Mouse (Mus musculus) liver, embryonic 12.5 days (tissue): ENCODE data around the gene Sinhcaf. TPM values are rescaled to one million over a fixed set of nuclear protein-coding genes. Genes with fewer than 3 reads are reported as not detected.
"Not testable (repeated sequence)": the region's sequence is repeated elsewhere in the genome, so short reads cannot be mapped to it uniquely, and the experiment has no call there.

Source experiments
- ATAC-seq: fragments of 200-750 bp; cut with Nextera tagmentation; 2 replicates; pipeline ENCODE4 v1.8.0; 2017; ENCODE audit warnings: moderate number of reproducible peaks, mild to moderate bottlenecking, moderate library complexity
- H3K27ac ChIP-seq: fragments of 300-500 bp; sonication (generic); 2 replicates; pipeline ENCODE4 v1.5.1; 2016; ENCODE audit warnings: mild to moderate bottlenecking
- H3K27me3 ChIP-seq: fragments of 300-500 bp; sonication (generic); replicated peaks from 2 replicates; pipeline ENCODE4 v1.6.1; 2016; ENCODE audit warnings: mild to moderate bottlenecking, moderate library complexity
- H3K36me3 ChIP-seq: fragments of 300-500 bp; sonication (generic); 2 replicates; pipeline ENCODE4 v1.6.1; 2016; ENCODE audit warnings: mild to moderate bottlenecking, moderate library complexity
- H3K4me1 ChIP-seq: fragments of 300-500 bp; sonication (generic); 2 replicates; pipeline ENCODE4 v1.6.1; 2016
- H3K4me2 ChIP-seq: fragments of 300-500 bp; sonication (generic); 2 replicates; pipeline ENCODE4 v1.6.1; 2016; ENCODE audit warnings: mild to moderate bottlenecking, moderate library complexity
- H3K4me3 ChIP-seq: fragments of 300-500 bp; sonication (generic); 2 replicates; pipeline ENCODE4 v1.5.1; 2016; ENCODE audit warnings: mild to moderate bottlenecking, moderate library complexity
- H3K9ac ChIP-seq: fragments of 300-500 bp; sonication (generic); 2 replicates; pipeline ENCODE4 v1.6.1; 2016; ENCODE audit warnings: mild to moderate bottlenecking, moderate library complexity
- H3K9me3 ChIP-seq: fragments of 300-500 bp; sonication (generic); replicated peaks from 2 replicates; pipeline ENCODE4 v1.6.1; 2016; ENCODE audit warnings: mild to moderate bottlenecking, moderate library complexity
- WGBS: fragments of 180-500 bp; shearing (Covaris S2); methylation state at CpG from one replicate; pipeline ENCODE4 v1.1.7; 2016; ENCODE audit not compliant: insufficient replicate concordance; 5-methylcytosine and 5-hydroxymethylcytosine counted together
- polyA plus RNA-seq: library from polyadenylated mRNA; unstranded; fragments of >200 nt; fragmentation: Nextera tagmentation; extraction: Ambion mirVana; gene quantifications from 2 replicates; pipeline ENCODE4 v1.2.1, GENCODE M21; 2016

Gene Sinhcaf
- polyA plus RNA-seq, 1 experiment from 2014 or later: 45.4 TPM

GRCm38 (mm10) chr6:148944344-148944766 lies 1.9 kb downstream of the Sinhcaf start:
- Histone ChIP-seq H3K36me3 (peaks cover 12% of the 10 kb centered on the region), H3K4me2 (peak overlapping the region; percentile 92), H3K27ac (peak overlapping the region; percentile 92), H3K9ac (peak overlapping the region; percentile 92), H3K4me3 (peak overlapping the region; percentile 93), H3K4me1 (peaks cover 40% of the 10 kb centered on the region), H3K9me3 (no peaks in the 10 kb centered on the region), H3K27me3 (no peaks in the 10 kb centered on the region)
- 0% methylated on average over 30 of the region's 30 CpGs for WGBS
- ATAC-seq: no peak; the same call in none of the 2 replicates

DNA sequence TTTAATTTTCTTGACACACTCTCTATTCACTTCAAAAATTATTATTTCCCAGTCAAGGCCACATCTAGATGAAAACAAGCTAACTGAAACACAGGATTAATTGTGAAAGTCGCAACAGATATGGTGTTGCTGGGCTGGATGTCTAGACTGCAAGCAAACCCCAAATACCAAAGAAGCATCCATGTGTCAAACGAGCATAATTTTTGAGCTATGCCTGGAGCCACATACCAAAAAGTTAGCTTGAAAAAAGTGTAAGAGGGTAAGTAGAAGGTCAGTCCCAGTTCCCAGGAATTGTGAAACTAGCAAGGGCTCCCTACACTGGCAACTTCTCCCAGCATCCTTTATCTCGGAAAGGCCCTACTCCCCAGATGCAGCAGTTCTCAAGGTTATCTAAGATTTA lies 2.6 kb downstream of the Sinhcaf start:
- H3K27ac ChIP-seq: peak overlapping the region; percentile 92
- H3K4me3 ChIP-seq: peak overlapping the region; percentile 93
- H3K27me3 ChIP-seq: no peaks in the 10 kb centered on the region
- ATAC-seq: no peak
- 24% methylated on average over 3 of the region's 3 CpGs for WGBS
- H3K4me1 ChIP-seq: peaks cover 43% of the 10 kb centered on the region
- H3K9me3 ChIP-seq: no peaks in the 10 kb centered on the region
- peak overlapping the region; percentile 92 for H3K4me2 ChIP-seq
- peak overlapping the region; percentile 92 for H3K9ac ChIP-seq
- peaks cover 12% of the 10 kb centered on the region for H3K36me3 ChIP-seq

- H3K4me2 ChIP-seq: no peak overlapping the region
- WGBS: 77% methylated on average over 4 of the region's 4 CpGs
- H3K4me1 ChIP-seq: peaks cover 53% of the 10 kb centered on the region
- H3K9ac ChIP-seq: no peak overlapping the region
- no peaks in the 10 kb centered on the region for H3K27me3 ChIP-seq
- H3K4me3 ChIP-seq: no peak overlapping the region
- ATAC-seq: no peak
- no peak overlapping the region for H3K27ac ChIP-seq
- H3K9me3 ChIP-seq: no peaks in the 10 kb centered on the region
- H3K36me3 ChIP-seq: peaks cover 15% of the 10 kb centered on the region
These were observed 3.9 kb downstream of the Sinhcaf start for GRCm38 (mm10) chr6:148942406-148942805.

- Histone ChIP-seq H3K36me3 (peaks cover 15% of the 10 kb centered on the region), H3K9me3 (no peaks in the 10 kb centered on the region), H3K4me2 (no peak overlapping the region)
These were observed 4.4 kb downstream of the Sinhcaf start for GRCm38 (mm10) chr6:148941880-148942279.

GRCm38 (mm10) chr6:148940383-148940782 lies 5.9 kb downstream of the Sinhcaf start:
- H3K9ac ChIP-seq, H3K27ac ChIP-seq, H3K9me3 ChIP-seq, ATAC-seq, H3K27me3 ChIP-seq, H3K4me3 ChIP-seq, H3K4me2 ChIP-seq: not testable (repeated sequence)
- WGBS: 63% methylated on average over 2 of the region's 3 CpGs
- peaks cover 15% of the 10 kb centered on the region for H3K36me3 ChIP-seq
- H3K4me1 ChIP-seq: peaks cover 53% of the 10 kb centered on the region

More at GRCm38 (mm10) chr6:148941880-148942279, 4.4 kb downstream of the Sinhcaf start:
- no peak for ATAC-seq
- Histone ChIP-seq H3K27ac (no peak overlapping the region), H3K9ac (no peak overlapping the region), H3K4me3 (no peak overlapping the region), H3K4me1 (peaks cover 49% of the 10 kb centered on the region), H3K27me3 (no peaks in the 10 kb centered on the region)
- WGBS: 59% methylated on average over 5 of the region's 5 CpGs

DNA sequence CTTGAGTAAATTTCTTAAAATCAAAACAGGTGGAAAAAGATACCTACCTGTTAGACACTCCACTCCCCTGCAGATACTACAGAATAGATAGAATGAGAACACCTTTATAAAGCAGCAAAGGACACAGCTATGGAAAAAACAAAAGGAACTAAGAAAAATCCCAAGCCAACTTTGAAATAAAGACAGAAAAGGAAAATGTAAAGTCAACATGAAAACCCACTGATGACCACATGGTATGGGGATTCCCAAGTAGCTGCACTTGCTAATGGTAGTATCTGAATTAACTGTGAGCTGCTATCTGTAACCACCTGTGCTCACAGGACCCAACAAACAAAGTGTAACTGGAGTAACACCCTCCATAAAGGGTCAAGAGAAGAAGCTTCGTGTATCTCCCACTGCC lies 8.6 kb downstream of the Sinhcaf start:
- ATAC-seq: no peak
- Histone ChIP-seq H3K4me3 (no peak overlapping the region), H3K36me3 (peaks cover 23% of the 10 kb centered on the region)

GRCm38 (mm10) chr6:148934961-148935590 lies 11.2 kb downstream of the Sinhcaf start:
- Histone ChIP-seq H3K9ac (no peak overlapping the region), H3K4me2 (0 out of 2 replicates have a peak overlapping the region, but pooled peaks have one; percentile 6), H3K4me1 (peaks cover 38% of the 10 kb centered on the region), H3K27ac (no peak overlapping the region), H3K36me3 (peaks cover 41% of the 10 kb centered on the region), H3K9me3 (no peaks in the 10 kb centered on the region), H3K4me3 (no peak overlapping the region), H3K27me3 (no peaks in the 10 kb centered on the region)
- ATAC-seq: no peak
- WGBS: 60% methylated on average over 3 of the region's 3 CpGs

More for the DNA sequence above, 8.6 kb downstream of the Sinhcaf start:
- Histone ChIP-seq H3K4me2 (no peak overlapping the region), H3K9me3 (no peaks in the 10 kb centered on the region), H3K27ac (no peak overlapping the region), H3K27me3 (no peaks in the 10 kb centered on the region), H3K4me1 (peaks cover 49% of the 10 kb centered on the region), H3K9ac (no peak overlapping the region)
- WGBS: 21% methylated on average over 1 of the region's 1 CpGs

GRCm38 (mm10) chr6:148931281-148931680 lies 15.0 kb downstream of the Sinhcaf start:
- Histone ChIP-seq H3K27ac (no peak overlapping the region), H3K4me3 (no peak overlapping the region), H3K4me1 (peaks cover 17% of the 10 kb centered on the region), H3K36me3 (peaks cover 75% of the 10 kb centered on the region), H3K4me2 (no peak overlapping the region), H3K9ac (no peak overlapping the region), H3K9me3 (no peaks in the 10 kb centered on the region), H3K27me3 (no peaks in the 10 kb centered on the region)
- no peak; the same call in 1 of the 2 replicates for ATAC-seq
- 67% methylated on average over 6 of the region's 6 CpGs for WGBS

- Histone ChIP-seq H3K27ac (no peak overlapping the region), H3K4me3 (no peak overlapping the region), H3K27me3 (no peaks in the 10 kb centered on the region), H3K4me2 (no peak overlapping the region), H3K36me3 (peaks cover 32% of the 10 kb centered on the region), H3K9ac (no peak overlapping the region), H3K9me3 (no peaks in the 10 kb centered on the region), H3K4me1 (no peaks in the 10 kb centered on the region)
- ATAC-seq: no peak
These were observed 27.3 kb downstream of the Sinhcaf start for GRCm38 (mm10) chr6:148918841-148919398.

DNA sequence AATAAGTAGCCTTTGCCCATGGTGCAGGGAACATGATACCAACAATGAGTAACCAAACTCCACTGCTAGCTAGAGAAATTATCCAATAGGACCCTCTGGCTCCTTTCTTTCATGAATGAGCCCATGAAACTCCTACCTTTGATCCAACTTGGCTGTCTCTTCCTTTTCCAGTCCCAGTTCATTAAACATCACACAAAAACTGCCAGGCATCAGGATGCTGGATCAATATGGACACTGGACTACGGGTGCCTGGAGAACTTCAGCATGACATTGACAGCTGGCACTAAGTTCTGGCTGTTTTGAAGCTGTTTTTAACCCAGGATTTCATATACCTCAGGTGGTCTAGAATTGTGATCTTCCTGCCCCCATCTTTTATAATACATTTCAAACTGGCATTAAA lies 28.6 kb downstream of the Sinhcaf start:
- H3K36me3 ChIP-seq: peaks cover 20% of the 10 kb centered on the region
- 56% methylated on average over 1 of the region's 1 CpGs for WGBS
- H3K4me3 ChIP-seq: no peak overlapping the region
- H3K9me3 ChIP-seq: no peaks in the 10 kb centered on the region
- no peak overlapping the region for H3K4me2 ChIP-seq
- ATAC-seq: no peak
- no peaks in the 10 kb centered on the region for H3K4me1 ChIP-seq
- no peak overlapping the region for H3K9ac ChIP-seq
- no peak overlapping the region for H3K27ac ChIP-seq
- H3K27me3 ChIP-seq: no peaks in the 10 kb centered on the region

DNA sequence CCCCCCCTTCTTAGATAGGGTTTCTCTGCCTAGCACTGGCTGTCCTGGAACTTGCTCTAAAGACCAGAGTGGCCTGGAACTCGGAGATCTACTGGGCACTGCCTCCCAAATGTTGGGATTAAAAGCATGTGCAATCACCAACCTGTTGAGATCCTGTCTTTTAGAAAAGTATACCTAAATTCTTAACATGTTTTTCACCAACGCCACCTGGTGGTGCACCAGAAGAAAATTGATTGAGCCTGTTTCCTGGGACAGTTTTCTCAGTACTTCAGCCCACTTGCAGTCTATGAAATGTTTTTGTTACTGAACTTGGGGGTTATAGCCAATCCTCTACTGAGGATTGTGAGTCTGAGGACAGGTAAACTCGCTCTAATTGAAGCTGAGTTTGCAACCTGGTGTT lies 29.4 kb downstream of the Sinhcaf start:
- H3K9me3 ChIP-seq: no peaks in the 10 kb centered on the region
- H3K4me2 ChIP-seq: no peak overlapping the region
- no peak for ATAC-seq
- no peak overlapping the region for H3K9ac ChIP-seq
- H3K27ac ChIP-seq: no peak overlapping the region
- peaks cover 20% of the 10 kb centered on the region for H3K36me3 ChIP-seq
- no peak overlapping the region for H3K4me3 ChIP-seq
- no peaks in the 10 kb centered on the region for H3K4me1 ChIP-seq
- H3K27me3 ChIP-seq: no peaks in the 10 kb centered on the region
- WGBS: 21% methylated on average over 3 of the region's 3 CpGs

- H3K36me3 ChIP-seq: 0 out of 2 replicates have a peak, but pooled peaks cover under 1% of the 10 kb centered on the region
- H3K9me3 ChIP-seq: no peaks in the 10 kb centered on the region
- H3K4me3 ChIP-seq: no peak overlapping the region
- no peak overlapping the region for H3K27ac ChIP-seq
- no peak overlapping the region for H3K9ac ChIP-seq
- H3K27me3 ChIP-seq: no peaks in the 10 kb centered on the region
- no peak overlapping the region for H3K4me2 ChIP-seq
- H3K4me1 ChIP-seq: no peaks in the 10 kb centered on the region
- ATAC-seq: 0 out of 2 replicates have a peak, but pooled peaks have one; percentile 35
- 3% methylated on average over 2 of the region's 2 CpGs for WGBS
These were observed 32.3 kb downstream of the Sinhcaf start for GRCm38 (mm10) chr6:148913938-148914337.
